Mouse (Mus musculus) thymus, postnatal 10 days (tissue): ENCODE data around the gene Tmem97.
"Not testable (repeated sequence)": the region's sequence is repeated elsewhere in the genome, so short reads cannot be mapped to it uniquely, and the experiment has no call there.

Experiments
- DNase-seq, 2 experiments: peaks; one replicate each; pipeline ENCODE4 v3.0.0; 2021; ENCODE audit warnings: low spot score in 2 of 2

Tmem97 gene

DNA sequence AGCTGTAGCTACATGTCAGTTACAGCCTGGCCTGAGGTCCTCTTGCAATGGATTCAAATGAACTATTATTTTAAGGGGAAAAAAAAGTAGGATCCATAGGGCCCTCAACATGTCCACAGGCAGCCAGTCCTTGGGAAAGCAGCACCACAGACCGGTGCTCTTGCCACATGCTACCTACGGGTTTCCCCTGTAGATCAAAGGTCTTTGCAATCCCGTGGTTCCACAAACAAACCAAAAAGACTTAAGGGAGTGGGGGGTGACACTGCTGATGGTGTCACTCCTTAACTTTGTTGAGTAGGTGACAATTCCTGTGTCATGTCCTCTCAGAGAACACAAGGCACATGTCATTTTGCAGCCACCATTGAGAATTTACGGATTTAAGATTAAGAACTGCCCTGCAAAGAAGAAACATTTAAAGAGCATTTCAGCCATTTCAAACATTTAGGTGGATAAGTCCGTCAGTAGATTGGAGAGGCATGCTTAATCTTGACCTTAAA lies 1.0 kb downstream of the Tmem97 start:
- no peak for DNase-seq

DNA sequence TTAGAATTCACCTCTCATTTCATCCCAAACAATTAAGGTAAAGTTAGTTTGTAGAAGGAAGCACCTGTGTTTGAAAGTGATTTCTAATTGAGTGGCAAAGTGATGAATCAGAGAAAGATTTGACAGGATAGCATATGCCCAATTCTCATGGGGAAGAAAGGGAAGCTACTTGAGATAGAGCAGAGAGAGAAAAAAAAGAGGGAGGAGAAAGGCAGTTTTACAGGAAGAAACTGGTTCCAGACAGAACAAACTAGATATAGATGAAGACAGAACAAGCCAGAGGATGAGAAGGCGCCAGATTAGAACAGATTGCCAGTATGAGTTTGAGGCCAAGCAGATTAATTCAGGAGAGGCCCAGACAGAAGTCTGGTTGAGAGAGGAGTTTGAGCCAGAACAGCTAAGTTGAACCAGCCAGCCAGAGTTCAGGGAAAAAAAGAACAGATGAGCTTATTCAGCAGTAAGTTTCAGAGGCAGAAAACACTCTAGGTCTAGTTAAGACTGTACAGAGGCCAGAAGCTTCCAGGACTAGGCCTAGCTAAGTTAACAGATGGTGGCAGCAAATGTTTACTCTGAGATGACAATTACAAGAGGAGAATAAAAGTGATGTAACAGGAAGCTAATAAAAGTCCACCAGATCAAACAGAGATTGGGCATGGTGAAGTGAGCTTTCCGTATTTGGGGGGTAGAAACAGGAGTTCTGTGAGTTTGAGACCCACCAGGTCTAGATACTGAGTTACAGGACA lies 2.7 kb downstream of the Tmem97 start:
- DNase-seq: no peak

DNA sequence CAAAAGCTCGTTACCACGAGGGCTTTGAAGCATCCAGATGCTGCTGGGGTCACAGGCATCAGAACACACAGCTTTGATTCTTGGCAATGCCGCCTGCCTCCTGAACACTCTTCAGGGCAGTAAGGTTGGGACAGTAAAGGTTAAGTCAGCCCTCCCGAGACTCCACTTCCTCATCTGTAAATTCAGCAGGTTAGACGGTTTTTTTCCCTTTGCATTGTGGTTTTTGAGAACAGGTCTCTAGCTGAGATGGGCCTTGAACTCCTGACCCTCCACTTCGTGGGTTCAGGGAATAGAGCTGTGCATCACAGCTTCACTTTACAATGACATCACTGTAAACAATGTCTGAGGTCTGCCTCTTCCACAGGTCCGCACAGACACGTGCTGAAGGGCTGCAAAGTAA lies 5.4 kb downstream of the Tmem97 start:
- DNase-seq: no peak

DNA sequence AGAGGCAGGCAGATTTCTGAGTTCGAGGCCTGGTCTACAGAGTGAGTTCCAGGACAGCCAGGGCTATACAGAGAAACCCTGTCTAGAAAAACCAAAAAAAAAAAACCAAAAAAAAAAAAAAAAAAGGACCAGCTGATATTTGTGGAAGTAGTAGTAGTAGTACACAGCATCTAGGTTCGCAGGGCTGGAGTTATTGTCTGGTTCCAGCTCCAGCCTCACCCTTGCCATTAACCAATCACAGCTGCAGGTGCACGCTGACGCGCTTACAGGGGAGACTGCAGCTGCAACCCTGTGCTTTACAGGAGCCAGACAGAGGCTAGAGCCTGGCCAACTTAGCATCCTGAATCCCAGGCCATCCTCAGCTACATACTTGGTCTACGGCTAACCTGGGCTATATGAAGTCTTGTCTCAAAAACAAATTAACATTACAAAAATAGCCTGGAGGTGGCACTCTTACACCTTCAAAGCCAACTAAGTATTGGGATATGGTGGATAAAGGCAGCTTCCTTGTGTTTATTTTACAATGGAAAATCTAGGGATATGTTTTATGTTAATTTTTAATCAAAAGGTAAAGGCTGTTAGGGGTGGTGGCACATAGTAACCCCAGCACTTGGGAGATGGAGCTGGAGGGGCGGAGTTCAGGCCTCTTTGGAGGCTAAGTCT lies 6.0 kb downstream of the Tmem97 start:
- no peak for DNase-seq

DNA sequence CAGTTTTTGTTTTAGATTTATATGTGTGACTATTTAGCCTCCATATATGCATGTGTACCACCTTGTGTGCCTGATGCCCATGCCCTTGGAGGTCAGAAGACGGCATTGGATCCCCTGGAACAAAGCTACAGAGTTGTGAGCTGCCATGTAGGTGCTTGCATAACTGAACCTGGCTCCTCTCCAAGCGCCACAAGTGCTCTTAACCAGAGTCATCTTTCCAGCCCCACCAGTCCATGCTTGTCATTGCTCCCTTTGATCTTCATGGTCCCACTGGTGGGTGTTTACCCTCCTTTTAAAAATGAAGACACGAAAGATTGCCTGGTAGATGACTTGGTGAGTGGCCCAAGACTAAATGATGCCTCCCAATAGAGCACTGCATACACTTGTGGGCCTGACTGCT lies 10.2 kb downstream of the Tmem97 start:
- DNase-seq: no peak

DNA sequence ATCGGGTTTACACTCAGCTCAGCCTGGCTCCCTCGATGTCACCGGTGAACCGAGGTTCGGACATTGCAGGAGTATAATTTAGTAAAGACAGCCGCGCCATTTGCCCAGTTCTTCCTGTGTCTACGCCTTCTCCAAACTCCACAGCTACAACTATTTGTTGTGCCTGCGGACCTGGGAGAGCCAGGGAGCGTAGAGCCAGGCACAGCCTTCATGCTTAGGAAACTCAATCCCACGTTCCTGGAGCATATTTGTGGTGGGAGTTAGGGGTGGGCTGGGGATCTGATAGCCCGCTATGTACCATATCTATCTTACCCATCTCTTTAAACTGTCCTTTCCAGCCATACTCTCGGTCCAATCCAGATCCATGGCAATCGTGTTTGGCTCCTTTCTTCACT lies 13.9 kb downstream of the Tmem97 start:
- no peak for DNase-seq

DNA sequence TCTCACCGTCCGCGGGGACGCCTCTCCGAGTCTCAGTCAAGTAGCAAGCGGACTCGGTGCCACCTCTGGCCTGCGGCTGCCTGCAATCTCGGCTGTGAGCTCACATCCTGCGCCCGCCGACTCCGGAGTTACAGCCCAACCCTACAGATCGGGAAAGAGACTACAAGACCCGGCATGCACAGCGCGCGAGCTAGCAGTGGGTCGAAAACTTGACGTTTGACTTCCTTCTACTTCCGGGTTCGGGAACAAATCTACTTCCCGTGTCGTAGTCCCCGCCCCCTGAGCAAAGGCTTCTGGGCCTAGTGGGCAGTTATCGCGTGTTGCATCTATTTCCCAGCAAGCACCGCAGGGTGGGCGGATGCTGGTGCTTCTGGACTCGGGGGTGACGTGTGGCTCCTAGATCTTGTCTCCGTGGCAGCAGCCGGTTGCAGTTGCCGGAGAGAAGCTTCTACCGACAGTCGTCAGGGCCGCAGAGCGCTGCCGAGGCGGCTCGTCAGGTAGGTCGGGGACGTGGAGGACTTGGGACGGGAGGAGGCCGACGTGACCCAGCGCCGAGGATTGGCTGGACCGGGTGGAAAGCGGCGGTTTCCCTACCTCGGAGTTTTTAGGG lies 14.4 kb downstream of the Tmem97 start, which contains the start of the genes Tnfaip1 and Ift20:
Tnfaip1 (minus strand) TSS at position 253 of the 610 bp plus-strand sequence.
Ift20 (plus strand) TSS at position 282 of the 610 bp plus-strand sequence.
- peak; percentile 96 to 98 for DNase-seq

DNA sequence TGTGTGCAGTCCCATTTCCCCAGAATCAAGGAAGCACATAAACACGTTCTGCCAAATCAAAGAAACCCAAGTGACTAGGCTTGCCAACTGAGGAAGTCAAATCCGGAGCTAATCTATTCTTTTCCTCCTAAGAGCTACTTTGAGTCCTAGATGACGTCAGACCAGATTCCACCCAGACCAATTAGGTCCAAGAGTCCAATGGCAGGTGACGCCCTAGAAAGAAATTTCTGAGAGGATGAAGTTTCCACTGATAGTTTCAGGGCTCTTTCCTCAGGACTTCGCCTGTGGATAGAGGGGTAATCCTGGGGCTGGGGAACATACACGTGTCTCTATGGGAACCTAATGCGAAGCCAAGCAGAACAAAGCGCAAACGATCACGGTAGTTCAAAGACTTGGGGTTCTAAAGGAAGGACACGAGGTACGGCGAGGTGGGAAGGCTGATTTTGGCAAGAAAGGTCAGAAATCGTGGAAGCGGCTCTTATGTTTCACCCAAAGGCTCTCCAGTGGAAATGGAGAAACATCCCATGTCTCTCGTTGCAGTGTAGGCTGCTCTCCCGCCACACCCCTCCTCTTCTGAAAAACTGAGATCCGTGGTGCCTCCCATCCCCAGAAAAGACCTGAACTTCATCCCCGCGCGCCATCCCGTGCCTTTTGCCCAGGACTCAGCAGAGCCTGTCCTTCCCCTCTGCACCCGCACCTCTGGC lies 15.0 kb downstream of the Tmem97 start:
- peak in 1 of 2 experiments; percentile 14 for DNase-seq

DNA sequence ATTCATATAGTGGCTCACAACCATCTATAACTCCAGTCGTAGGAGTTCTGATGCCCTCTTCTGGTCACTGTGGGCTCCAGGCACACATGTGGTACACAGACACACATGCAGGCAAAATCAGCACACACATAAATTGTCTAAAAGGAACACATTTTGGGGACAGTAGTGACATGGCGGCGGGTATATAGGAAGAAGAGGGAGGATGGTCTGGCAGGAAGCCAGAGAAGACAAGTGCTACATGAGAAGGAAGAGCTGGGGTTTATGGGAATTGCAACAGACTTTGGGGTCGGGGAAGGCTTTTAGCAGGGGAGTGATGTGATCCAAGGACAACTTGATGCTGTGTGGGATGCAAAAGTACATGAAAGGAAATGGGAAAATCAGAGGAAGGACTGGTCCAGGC lies 16.1 kb downstream of the Tmem97 start:
- no peak for DNase-seq

DNA sequence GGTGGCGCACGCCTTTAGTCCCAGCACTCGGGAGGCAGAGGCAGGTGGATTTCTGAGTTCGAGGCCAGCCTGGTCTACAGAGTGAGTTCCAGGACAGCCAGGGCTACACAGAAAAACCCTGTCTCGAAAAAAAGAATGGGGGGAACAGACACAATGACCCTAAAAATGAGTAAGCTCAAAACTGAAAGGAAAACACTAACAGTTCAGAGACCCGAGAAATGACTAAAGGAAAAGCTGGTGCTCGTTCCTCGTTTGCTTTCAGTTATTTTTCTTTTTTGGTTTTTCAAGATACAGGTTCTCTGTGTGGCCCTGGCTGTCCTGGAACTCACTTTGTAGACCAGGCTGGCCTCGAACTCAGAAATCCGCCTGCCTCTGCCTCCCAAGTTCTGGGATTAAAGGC lies 19.1 kb downstream of the Tmem97 start:
- not testable (repeated sequence) for DNase-seq

DNA sequence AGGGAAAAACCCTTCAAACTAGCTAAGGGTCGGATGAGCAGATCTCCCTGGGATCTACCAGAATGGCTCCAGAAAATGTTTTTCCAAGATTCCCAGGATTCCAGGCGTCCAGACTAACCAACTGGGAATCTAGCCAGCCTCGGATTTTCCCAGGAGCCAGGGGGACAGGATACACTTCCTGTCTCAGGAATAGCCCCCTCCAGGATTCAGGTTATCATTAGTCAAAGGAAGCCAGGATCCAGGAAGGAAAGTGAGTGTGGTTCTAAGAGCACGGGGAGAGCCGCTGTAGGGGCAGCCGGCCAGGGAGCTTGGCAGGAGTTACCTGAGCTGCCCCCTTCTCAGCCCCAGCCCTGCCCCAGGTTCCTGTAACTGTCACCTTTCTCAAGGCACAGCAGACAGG lies 19.5 kb downstream of the Tmem97 start:
- DNase-seq: no peak

DNA sequence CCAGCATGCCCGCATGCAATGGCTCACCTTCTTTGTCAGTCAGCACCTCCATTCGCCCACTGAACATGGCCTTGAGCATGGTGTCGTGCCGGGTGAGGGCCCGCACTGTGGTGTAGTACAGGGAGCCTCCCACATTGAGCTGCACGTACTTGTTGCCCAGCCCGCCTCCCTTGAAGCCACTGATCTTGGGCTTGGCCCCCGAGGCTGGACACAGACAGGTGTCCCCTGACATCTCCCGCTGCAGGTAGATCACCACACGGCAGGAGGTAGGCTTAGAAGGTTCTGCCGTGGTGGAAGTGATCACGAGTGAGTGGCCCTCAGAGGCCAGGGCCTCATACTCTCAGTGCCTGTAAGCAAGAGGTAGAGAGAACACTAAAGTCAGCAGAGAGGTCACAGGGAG lies 20.6 kb downstream of the Tmem97 start:
- DNase-seq: no peak

DNA sequence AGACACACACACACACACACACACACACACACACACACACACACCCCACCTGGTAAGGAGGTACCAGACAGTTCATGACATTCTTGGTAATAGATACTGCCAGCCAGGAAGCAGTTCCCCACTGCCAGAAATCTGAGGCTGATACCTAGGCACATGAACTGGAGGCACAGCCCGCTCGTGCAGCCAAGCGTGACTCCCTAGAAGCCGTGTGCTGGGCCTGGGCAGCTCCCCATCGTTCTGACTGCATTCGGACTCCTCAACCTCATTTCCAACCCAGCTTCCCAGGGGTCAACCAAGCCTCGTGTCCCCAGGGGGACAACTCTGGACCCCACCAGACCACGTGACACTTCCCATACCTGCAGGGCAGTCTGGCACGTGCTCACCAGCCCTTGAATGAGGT lies 21.9 kb downstream of the Tmem97 start:
- no peak for DNase-seq

DNA sequence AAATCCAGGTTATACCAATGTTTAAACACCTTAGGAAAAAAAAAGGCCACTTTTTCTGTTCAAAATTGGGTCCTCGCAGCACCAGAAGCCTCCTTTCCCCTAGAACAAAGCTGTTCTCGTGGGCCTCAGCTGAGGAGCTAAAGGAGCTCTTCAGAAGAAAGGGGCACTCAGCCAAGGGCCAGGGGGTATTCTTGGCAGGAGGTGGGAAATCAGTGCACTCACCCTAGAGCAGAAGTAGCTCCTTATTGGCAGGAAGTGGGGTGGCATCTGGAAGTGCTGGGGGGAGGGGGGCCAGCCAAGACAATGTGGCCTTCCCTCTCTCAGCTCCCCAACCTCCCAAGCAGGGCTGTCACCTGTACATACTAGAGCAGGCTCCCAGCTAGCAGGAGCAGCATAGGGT lies 25.7 kb downstream of the Tmem97 start:
- DNase-seq: no peak

DNA sequence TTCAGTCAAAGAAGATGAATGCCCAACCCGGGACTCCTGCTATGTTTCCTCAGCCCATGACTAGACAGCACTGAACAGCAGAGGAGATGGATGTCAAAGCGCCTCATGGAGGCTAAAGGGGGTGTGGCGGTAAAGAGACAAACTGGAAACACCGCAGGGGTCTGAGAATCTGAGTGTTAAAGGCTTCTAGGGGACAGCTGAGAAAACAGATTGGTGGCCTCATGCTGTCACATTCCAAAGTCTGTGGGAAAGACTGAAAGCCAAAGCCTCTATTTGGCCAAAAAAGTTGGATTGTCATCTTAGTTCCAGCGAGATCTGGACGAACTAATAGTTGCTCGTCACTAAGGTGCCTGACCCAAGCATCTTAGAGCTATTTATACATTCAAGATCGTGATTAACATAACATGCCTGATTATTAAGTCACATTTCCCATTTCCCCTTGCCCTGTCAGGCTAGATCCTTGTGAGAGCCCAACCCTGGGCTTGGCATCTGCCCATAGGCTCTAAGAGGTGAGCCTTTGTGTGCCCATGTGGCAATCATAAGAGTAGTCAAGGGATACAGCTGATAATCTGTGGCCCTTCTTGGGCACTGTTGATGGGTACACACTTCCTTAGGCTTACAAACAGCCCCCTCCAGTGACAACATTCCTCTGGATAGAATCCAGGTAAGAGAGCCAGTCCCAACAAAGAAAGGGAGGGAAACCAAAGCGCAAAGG lies 27.2 kb downstream of the Tmem97 start:
- DNase-seq: no peak

DNA sequence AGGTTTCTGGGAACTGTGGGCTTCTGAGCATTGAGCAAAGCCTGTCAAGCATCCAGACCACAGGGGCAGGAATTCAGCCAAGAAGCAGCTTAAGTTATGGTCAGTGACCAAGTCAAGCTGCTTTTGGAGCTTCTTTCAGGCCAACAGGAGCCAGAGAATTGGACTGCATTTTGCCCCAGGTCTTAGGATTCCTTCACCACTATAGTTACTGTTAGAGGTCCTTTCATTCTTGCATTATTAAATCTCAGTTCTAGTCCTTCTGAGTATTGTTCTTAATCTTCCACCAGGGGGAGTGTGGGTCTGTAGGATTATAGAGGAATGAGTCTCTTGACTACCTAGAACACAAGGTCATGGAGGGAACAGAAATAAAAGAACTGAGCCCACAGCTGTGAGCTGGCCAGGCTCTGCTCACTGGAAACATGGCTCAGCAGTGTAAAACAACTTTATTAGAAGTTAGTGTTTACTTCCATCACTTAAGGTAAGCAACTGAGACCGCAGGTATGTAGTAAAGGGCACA lies 28.0 kb downstream of the Tmem97 start:
- peak in 1 of 2 experiments; percentile 26 for DNase-seq

DNA sequence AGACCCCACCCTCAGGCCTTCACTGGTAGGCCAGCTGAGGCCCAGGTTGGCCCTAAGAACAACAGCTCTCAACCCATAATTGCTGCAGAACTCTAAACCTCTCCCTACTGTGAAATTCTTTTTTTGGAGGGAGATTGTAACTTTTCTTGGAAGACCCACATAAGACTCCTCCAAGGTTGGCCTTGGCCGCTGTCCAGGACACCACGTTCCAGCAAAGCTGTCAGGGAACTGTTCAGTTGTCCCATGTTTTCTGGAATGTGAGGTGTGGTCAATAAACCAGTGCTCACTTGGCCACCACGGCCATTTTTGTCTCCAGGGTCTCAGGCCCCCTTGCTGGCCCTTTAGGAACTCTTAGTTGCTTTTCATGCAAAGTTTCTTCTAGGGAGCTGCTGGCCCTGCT lies 28.7 kb downstream of the Tmem97 start:
- no peak for DNase-seq

DNA sequence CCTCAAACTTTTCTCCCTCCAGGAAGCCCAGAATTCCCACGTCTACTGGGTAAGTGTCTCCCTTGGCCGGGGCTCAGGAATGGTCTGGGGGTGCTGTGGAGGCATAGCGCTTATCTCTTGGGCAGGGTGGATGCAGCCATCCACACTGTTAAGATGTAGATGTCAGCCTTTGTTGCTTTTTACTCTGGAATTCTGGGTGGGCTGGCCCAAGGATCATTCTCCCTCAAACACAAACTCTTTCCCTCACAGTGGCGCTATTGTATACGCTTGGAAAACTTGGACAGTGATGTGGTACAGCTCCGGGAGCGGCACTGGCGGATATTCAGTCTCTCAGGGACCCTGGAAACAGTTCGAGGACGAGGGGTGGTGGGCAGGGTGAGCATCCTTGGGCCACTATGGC lies 31.6 kb downstream of the Tmem97 start:
- no peak for DNase-seq

DNA sequence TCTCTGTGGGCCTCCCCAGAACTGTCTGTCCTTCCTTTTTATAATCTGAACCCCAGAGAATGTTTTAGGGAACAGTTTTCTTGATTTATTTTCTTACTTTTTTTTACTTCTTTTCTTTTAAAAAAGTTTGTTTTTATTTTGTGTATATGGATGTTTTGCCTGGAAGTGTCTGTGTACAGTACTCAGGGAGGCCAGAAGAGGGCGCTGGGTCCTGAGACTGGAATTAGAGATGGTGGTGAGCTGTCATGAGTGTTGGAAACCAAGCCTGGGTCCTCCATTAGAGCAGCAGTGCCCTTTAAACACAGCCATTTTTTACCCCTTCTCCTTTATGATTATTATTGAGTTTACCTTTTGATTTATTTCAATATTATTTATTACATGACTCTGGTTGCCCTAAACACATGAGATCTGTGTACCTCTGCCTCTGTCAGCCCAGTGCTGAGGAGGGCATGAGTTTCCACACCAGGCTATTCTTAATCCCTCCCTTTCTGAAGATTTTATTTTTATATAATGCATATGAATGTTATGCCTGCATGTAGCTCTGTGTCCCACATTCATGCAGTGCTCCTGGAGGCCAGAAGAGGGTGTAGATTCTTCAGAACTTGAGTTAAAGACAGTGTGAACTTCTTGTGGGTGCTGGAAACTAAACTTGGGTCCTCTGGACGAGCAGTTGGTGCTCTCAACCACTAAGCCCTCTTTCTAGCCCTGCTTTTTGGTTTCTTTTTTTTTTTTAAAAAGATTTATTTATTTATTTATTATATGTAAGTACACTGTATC lies 34.8 kb downstream of the Tmem97 start:
- no peak for DNase-seq

DNA sequence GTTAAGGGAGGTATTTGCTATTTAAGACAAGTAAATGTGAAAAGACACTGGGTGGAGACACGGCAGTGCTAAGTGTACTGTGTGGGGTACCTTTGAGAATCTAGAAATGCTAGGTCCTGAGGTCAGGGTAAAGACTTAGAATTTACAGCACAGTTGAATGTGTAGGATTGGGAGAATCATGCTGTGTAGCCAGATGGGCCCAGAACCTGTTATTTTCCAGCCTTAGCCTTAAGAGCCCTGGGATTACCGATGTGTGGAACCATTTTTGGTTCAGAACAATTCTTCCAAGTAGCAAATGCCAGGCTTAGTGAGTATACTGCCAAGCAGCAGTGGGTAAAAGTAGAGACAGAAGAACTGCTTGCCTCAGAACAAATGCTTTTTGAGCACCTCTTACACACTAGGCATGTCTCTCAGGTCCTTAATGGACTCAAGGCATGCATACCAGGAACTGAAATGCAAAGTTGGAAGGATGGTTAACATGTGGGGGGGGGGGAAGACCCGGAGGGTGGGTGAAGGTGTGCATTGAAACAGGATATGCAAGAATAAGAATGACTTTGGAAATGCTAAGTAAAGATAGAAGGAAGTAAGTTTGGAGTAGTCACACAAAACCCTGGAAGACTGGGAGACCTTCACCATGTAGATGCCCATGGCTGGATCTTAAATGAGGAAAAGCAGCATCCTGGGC lies 37.3 kb downstream of the Tmem97 start:
- no peak for DNase-seq
